Mouse (Mus musculus): ENCODE data around the gene Ank3.

The Ank3 gene

DNA sequence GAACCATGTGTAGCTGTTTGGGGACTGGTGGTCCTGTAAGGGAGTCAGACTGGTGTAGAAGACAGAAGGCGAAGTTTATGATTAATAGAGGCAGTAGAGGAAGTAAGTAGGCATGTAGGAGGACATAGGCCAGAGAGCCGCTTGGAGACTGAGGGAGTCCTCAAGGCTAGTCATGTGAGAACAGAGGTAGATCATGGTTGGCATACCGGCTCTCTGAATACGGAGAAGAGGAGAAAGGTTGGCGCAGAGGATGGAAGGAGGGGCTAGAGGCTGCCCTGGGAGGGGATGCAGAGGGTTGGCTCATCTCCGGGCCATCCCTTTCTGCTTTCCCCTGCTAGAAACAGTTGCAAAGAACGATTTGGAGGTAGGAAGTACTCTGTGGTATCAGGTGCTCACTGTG lies 328.2 kb downstream of the Ank3 start:
- DNase-seq: peak; percentile 33 to 40

DNA sequence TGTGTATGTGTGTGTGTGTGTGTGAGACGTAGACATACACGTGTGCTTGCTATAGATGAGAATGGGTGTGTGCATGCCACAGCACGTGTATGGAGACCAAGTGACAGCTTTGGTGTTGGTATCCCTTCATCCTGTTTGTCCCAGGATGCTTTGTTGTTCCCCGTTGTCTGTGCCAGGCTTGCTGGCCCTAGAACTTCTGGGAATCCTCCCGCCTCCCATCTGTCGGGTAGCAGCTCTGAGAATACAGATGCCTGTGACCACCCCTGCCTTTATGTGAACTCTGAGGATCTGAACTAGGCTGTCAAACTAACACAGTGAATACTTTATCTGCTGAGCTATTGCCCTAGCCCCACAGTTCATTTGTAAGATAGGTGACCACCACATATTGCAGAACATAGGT lies 330.3 kb downstream of the Ank3 start:
- DNase-seq: no peak

DNA sequence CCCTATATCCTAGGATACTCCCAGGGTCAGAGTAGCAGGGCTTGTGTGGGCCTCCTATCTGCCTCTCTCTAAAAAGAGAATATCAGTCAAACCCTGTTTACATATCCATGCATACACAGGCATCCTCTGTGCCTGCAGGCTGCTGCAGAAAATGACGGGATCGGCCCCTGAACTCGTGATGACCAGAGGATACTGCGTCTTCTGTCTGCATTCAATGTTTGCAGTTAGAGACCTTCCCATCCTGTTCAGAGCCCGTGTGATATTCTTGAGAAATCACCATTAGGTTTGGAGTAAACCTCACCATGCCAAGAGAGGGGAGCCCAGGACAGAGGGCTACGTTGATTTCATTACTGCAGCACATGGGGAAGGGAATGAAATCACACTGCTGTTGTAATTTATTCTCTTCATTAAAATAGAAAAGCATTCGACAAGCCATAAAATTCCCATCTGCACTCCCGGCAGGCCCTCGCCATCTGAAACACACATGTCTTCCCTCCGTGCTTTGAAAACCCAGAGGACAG lies 331.8 kb downstream of the Ank3 start:
- DNase-seq: no peak

DNA sequence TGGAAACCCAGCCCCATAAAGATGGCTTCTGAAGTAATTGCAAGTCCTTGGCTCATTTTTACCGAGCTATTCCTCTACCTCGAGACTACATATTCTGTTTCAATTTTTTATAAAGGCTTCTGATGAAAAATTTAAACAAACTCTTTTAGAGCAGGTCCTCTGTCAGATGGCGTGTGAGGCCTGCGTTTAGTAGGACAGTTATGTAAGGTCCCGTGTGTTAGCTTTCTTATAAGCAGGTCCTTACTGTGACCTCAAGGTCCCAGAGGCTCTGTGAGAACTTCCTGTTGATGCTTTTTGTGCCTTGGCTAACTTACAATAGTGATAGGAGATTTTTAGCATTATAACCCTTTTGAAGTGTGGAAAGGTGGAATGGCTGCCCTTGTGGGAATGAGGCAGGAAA lies 332.8 kb downstream of the Ank3 start:
- no peak for DNase-seq

DNA sequence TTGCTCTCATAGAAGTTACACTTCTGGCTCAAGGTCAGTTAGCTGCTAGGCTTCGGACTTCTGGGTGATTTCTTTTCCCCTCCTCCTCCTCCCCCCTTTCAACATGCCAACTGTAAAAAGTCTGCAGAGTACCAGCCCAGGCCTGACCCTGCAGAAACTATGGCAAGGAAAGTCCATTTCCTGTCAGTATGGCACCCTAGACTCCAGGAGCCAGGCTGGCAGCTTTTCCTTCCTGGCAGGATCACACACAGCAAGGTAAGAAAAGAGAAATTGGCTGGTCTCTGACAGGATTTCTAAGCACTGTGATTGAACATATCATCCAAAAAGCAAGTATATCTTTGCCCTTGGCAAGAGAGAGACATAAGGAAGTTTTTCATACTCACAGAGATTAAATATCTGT lies 333.3 kb downstream of the Ank3 start:
- DNase-seq: no peak

DNA sequence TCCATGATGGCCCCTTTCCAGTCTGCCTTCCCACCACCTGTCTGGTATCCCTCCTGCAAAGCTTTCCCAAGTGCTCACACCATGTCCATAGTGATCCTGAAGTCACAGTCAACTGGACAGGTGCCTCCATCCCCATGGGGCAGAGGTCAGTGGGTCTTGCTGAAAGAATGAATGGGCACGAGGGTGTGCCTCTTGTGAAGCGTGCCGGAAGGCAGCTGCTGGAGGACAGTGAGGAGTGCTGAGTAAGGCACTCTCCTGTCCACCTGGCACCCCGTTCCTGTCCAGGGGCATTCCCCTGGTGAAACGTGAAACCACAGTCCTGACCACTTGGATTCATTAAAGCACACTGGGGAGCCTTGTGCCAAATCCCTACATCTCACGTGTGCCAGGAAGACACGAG lies 337.7 kb downstream of the Ank3 start:
- peak; percentile 24 to 43 for DNase-seq

DNA sequence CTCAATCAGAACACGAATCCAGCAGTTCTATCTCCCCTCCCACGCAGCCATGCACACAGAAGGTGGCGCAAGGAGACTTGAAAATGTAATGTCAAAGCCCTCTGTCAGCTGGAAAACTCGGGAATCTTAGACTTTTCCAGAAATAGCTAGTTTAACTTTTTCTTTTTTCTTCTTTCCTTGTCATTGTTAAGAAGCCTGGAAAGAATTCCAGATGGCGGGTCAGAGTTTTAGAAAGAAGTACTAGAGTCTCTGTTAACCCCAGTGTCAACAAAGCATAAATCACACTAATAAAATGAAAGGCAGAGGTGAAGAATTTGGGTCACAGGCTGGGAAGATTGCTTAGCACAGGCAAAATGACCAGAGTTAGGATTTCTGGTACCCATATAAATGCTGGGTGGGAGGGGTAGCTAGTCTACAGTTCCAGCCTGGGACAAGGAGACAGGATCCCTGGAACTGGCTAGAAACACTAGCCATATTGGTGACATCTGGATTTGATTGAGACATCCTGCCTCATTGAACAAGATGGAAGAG lies 340.2 kb downstream of the Ank3 start:
- peak in 1 of 2 experiments; percentile 55 for DNase-seq

DNA sequence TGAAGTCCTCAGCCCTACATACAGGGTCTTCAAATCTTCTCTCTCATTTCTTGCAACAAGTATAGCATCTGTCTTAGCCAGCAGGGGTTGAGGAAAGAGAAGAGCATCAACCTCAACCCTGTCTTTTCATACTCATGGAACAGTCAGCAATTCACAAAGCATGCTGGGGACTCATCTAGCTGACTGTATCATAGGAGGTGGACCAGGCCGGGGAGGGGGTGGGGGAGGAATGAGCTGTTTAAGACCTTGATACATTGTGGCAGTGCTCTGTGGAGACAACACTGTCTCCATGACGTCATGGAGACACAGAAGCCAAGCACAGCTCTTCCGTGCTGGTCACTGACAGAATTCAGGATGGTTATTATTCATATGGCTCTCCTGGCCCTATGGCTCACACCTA lies 344.0 kb downstream of the Ank3 start:
- DNase-seq: no peak

DNA sequence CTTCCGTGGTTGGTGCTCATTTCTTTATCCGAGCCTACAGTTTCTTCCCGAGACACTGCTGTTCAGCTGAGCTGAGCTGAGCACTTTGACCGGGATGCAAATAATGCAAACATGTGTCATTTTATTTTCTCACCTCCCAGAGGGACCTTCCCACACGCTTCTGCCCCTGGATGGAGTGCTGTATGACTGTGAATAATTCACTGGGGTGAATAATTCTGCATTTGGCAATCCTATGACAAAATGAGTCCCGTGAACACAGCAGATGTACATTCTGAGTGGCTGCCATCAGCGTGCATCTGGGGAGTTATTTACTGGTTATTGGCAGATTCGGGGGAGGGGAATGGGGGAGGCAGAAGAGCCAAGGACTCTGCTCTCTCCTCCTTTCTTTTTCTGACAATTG lies 345.6 kb downstream of the Ank3 start:
- DNase-seq: no peak

DNA sequence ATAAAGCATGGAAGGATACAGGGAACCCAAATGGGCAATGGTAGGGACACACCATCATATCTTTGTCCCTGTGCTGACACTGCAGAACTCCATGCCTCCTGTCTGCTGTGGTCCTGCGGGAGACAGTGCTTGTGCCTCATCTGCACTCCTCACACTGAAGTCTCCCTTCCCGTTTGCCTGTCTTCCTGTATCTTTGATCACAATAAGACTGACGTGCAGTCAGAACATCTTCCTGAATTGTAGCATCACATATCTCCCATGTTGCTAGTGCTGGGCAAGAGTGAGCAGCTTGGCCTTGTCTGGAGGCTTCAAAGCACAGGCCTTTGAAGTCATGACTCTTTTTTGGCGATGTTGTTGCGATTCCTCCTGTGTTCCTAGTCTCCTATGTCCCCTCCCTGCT lies 346.3 kb downstream of the Ank3 start:
- no peak for DNase-seq

DNA sequence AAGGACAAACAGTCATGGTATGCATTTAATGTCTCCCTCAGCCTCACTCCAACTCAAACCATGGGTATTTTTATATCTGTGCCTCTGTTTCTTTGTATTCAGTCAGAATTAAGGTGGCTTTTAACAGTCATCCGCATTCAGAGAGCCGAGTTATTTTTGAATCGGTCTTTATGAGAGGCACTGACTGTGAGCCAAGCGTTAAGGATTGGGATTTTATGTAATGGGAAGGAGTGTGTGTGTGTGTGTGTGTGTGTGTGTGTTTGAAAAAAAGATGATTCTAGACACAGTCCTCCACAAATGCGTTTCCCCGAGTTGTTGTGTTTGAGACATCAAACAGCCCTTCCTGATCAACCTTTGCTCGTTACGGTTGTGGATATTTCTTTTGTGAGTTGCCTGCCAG lies 347.7 kb downstream of the Ank3 start:
- DNase-seq: no peak

DNA sequence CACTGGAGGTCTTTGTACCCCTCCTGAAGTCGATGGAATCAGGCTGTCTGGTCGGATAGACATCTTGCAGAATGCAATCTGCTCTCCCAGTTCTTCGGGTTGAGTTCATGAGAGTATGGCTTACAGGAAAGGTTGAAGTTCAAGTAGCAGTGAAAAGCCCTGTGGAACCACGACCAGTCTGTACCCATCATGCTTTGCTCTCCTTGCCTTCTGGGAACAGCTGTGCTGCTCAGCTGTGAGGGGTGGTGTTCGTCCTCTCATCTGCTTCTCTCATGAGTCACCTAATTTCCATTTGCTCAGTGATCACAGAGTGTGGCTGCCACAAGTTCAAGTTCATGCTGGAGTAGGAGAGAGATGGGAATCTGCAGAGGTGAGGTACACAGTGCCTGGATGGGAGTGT lies 348.2 kb downstream of the Ank3 start:
- DNase-seq: no peak

DNA sequence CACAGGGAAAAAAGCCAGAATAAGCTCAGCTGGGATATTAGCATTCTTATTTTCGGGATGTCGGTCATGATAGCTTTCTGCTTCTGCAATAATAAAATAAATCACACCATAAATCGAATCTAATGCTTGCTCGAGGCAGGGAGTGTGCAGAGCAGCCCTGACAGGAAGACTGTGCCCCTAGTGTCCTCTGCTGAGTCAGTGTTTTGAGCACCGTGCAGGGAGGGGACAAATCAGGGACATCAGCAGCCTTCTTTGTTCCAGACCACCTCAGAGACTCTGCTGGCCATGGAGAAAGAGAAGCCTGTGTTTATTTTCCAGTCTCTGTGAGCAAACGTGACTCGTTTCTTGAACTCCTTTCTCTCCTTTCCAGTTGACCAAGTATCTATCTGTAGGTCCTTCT lies 352.8 kb downstream of the Ank3 start:
- DNase-seq: no peak

DNA sequence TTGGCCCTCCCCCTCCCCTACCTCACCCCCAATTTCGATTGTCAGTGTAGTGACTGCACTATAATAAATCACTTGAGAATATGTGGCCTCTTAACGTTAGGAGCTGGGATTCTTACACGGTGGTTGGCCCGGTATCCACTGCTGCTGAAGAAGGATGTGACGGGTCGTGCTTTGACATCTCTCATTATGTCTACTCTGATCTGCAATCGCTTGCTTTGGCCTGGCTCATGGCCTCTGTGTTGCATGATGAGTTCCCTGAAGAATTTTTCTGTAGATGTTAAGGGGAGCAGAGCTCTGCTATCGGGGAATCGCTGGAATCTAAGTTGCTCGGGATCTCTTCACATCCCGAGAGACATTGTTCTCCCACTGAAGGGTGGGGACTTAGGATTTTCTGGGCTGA lies 354.9 kb downstream of the Ank3 start:
- DNase-seq: peak; percentile 24 to 48

DNA sequence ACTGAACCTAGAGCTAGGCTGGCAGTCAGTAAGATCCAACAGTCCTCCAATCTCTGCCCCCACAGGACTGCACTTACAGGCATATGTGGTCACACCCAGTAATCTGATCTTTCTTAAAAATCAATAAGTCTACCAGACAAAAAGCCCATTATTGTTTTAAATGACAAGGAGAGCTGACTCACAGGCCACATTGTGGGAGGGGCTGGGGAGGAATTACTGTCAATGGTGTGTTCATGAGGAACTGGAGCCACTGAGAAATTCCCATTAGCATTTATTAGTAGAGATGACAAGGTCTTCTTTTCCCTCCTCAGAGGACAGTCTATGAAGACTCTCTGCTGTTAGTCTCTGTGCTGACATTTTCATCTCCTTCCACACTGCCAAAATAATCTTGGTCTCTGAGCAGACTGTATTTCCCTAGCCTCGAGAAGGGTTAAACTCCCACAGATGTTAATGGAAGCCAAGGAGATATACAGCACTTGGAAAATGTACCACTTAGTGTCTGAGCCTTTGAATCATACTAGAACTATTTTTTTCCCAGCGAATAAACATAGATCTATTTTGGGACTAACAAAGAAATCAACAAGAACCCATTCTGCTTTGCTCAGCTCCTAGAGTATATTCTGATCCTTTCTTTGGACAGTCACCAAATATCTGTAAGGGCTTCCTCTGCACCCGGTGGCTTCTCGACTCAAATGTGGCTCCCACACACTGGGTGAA lies 358.5 kb downstream of the Ank3 start:
- no peak for DNase-seq

DNA sequence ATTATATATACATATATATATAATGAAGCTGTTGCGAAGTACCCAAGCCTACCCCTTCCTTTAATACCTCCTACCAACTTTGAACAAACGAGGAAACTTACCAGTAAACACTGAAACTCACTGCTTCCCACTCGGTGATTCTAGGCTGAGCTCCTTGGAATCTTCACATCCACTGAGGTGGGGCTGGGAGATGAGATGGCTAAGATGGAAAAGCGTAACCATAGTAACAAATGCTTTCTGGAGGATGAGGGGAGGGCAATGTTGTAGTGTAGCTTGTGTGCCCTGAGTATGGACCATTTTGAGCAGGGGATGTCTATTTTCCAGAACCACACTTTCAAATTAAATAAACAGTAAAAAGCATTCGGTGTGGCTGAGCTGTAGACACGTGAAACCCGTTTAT lies 364.4 kb downstream of the Ank3 start:
- no peak for DNase-seq

DNA sequence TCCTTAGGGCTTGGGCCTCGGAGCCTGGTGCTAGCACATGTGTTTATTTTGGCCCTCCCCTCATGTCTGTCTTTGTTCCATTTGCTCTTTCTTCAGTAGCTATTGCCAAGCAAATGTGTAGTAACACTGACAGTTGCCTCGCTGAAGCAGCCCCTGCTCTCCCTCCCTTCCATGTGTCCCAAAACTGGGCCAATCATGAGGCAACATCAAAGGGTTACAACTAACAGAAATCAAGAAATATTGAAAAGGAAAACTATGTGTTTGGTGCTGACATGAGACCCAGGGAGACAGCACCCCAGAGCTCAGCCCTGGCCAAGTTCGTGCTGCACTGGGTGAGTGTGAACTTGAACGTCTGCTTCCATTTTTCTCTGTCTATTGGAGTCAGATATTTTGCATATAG lies 365.8 kb downstream of the Ank3 start:
- no peak for DNase-seq

DNA sequence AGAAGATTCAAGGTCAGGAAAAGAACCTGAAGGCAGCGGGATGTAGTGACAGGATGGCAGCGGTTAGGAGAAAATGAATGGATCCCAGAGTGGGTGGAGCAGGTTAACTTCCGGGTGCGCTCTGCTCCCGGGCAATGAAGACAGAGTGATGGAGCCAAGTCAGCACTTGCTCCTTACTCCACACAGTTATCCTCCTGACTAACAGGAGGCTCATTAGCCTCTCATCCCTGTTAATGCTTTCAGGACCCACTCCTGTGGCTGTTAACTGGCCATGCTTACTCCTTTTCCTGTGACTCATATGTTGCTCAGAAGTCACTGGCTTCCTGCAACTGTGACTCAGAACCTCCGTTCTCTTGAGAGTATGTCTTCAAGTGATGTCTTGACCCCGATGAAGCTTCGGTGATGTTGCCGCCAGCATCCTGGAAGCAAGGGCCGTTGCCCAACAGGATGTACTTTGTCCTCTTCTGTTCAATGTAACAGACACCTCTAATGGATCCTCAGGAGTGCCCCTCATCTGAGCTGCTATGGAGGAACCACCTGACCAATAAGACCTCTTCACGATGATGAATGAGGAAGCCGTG lies 378.6 kb downstream of the Ank3 start:
- DNase-seq: no peak

DNA sequence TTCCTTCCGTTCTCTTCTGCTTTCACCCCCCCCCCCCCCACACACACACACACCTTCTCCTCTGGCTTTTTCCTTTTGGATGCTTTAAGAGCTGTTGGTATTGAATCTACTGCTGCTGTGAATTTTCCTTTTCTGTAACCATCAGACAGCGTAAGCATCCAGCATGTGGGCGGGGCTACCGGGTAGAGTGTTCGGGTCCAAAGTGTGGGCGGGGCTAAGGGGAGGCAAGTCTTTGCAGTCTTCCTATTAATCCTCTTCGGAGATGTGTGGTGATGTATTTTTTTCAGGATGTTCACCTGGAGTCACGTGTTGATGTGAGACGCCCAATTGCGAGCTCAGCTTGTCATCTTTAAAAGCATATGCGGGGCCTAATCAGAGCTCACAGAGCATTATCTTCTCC lies 379.2 kb downstream of the Ank3 start:
- no peak for DNase-seq

DNA sequence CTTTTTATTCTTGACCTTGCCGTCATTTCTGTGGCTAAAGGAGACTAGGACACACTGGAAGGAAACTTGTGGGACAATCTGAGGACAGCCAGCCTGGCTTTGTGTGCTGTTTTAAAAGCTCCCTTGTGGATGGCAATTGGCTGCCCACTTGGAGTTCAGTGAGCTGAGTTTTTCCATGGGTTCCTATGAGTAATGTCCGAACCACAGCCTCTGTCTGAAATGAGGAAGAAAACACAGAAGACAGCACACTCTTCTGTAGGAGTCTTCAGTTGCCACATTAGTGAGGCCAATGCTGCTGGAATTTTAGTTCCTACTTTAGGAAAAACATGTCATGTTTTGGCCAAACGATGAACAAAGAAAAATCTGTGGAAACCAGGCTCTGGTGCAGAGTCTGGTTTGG lies 380.7 kb downstream of the Ank3 start:
- DNase-seq: no peak

DNA sequence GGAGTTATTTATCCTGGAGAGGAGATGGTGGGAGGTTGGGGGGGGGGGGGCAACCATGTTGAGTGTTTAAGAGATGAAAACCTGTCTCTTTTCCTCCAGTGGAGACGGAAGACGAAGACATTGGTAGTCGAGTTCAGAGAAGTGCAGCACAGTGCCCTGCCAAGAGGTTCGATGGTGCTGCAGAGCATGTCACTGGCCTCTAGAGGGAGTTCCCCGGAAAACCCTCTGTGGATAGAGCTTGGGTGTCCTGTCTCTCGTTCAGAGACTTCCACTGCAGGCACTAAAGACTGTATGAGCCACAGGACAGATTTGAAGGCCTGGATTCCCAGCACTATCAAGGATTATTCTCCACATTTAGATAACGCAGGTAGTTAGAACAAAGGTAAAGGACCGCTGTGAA lies 382.9 kb downstream of the Ank3 start:
- peak; percentile 54 to 67 for DNase-seq

DNA sequence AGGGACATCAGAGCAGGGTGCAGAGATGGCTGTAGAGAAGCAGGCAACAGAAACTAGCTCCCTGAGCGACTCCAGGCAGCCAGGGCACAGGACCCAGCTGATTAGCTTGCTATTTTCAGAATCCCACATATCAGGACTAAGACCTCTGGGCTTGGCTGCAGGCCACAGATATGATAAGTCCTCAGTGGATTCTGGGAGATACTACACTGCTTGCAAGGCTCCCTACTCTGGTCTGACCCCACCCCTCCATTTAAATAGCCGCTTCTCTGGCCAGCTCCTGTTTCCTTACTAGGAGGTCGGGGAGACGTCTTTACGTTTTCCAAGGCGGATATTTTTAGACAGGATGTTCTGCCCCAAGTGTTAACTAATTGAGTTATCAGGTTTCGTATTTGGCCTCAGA lies 386.7 kb downstream of the Ank3 start:
- DNase-seq: peak; percentile 8 to 31

DNA sequence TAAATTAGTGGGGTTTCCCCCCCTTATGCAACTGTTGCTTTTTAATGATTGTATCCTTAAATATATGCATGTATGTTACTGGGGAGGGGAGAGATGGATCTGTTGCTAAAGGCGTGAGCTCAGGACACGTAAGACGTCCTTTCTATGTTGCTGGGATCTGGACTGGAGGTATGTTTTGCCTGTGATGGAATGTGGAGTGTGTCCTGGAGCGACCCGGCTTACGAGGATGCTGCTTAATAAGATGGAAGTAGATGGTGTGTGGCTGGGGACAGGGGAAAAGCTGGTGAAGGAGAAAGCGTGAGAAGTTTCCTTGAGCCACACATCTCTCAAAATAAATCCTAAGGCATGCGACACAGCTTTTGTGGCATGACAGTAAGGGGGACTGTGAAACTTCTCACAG lies 387.1 kb downstream of the Ank3 start:
- no peak for DNase-seq

DNA sequence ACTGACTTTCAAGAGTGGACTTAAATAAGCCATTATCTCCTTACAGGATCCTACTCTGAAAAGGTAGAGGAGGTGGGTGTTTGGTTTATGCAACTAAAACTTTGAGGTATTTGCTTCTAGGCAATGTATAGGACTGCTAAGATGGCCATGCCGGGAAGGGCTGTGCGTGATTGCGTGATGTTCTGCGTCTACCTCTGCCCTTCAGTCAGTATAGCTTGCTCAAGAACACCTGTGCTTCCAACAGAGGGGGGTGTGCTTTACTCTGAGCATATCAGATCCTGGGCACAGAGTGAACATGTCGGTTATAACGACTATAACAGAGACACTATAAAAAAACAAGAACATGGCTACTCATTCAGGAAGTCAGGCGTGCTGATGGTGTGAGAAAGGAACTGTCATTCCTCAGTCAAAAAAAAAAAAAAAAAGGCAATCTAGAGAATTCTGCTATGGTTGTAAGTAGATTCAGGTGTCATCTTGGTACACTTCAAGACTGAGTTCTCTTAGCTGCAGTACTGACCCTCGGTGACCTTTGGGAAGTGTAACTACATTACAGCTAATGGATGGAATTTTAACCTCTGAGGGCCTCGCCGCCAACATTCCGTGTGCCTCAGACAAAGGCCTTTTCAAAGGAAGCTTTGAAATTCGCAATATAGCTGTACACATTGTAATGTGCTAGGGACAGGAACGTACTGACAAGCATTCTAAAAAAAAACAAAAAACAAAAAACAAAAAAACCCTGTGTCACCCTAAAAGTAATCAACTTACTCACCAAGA lies 387.8 kb downstream of the Ank3 start:
- DNase-seq: no peak
